Mouse (Mus musculus) heart, adult 11 months (tissue): ENCODE measurements around the gene Gm20388.

Source experiments
- DNase-seq: peaks from one replicate; pipeline ENCODE4 v3.0.0; 2022

The Gm20388 gene

GRCm38 (mm10) chr8:120016424-120016823, 105.8 kb downstream of the Gm20388 start:
- no peak for DNase-seq

GRCm38 (mm10) chr8:120017349-120017748, 106.7 kb downstream of the Gm20388 start:
- DNase-seq, result no peak

- DNase-seq, result no peak
Observed at GRCm38 (mm10) chr8:120017786-120018185, 107.1 kb downstream of the Gm20388 start.

GRCm38 (mm10) chr8:120018379-120018778, 107.7 kb downstream of the Gm20388 start:
- DNase-seq, result no peak

GRCm38 (mm10) chr8:120019297-120019696, 108.7 kb downstream of the Gm20388 start:
- DNase-seq, result no peak

GRCm38 (mm10) chr8:120020298-120020697, 109.7 kb downstream of the Gm20388 start:
- no peak for DNase-seq

- no peak for DNase-seq
Observed at GRCm38 (mm10) chr8:120026199-120026598, 115.6 kb downstream of the Gm20388 start.

- no peak for DNase-seq
Observed at GRCm38 (mm10) chr8:120026991-120027390, 116.3 kb downstream of the Gm20388 start.

- no peak for DNase-seq
Observed at GRCm38 (mm10) chr8:120030447-120030846, 119.8 kb downstream of the Gm20388 start.

GRCm38 (mm10) chr8:120032549-120033208, 122.0 kb downstream of the Gm20388 start:
- no peak for DNase-seq

GRCm38 (mm10) chr8:120034471-120034870, 123.8 kb downstream of the Gm20388 start:
- DNase-seq, result peak; percentile 96

- DNase-seq, result peak; percentile 96
Observed at GRCm38 (mm10) chr8:120036111-120036510, 125.5 kb downstream of the Gm20388 start.

GRCm38 (mm10) chr8:120036578-120036977, 125.9 kb downstream of the Gm20388 start:
- no peak for DNase-seq

GRCm38 (mm10) chr8:120037199-120037598, 126.6 kb downstream of the Gm20388 start:
- DNase-seq, result peak; percentile 96

- no peak for DNase-seq
Observed at GRCm38 (mm10) chr8:120037611-120038010, 127.0 kb downstream of the Gm20388 start.

- no peak for DNase-seq
Observed at GRCm38 (mm10) chr8:120038741-120039140, 128.1 kb downstream of the Gm20388 start.

GRCm38 (mm10) chr8:120039313-120039919, 128.8 kb downstream of the Gm20388 start:
- no peak for DNase-seq

GRCm38 (mm10) chr8:120040861-120041260, 130.2 kb downstream of the Gm20388 start:
- peak; percentile 99 for DNase-seq

GRCm38 (mm10) chr8:120042542-120043312, 132.1 kb downstream of the Gm20388 start:
- no peak for DNase-seq

- DNase-seq, result no peak
Observed at GRCm38 (mm10) chr8:120044907-120045306, 134.3 kb downstream of the Gm20388 start.

GRCm38 (mm10) chr8:120045471-120045870, 134.8 kb downstream of the Gm20388 start:
- no peak for DNase-seq

- peak; percentile 100 for DNase-seq
Observed at GRCm38 (mm10) chr8:120046258-120047020, 135.8 kb downstream of the Gm20388 start.

GRCm38 (mm10) chr8:120049949-120050348, 139.3 kb downstream of the Gm20388 start:
- DNase-seq, result no peak
